Mouse (Mus musculus) midbrain, embryonic 10.5 days (tissue): ENCODE data around the gene Olfr56. TPM values are rescaled to one million over a fixed set of nuclear protein-coding genes. Genes with fewer than 3 reads are reported as not detected.

Experiments
- DNase-seq: peaks from one replicate; pipeline ENCODE4 v3.0.0-alpha.2; 2017; ENCODE audit warnings: low spot score
- H3K27ac ChIP-seq: fragments of 300-500 bp; sonication (generic); replicated peaks from 2 replicates; pipeline ENCODE4 v1.5.1; 2016; ENCODE audit warnings: mild to moderate bottlenecking
- H3K27me3 ChIP-seq: fragments of 300-500 bp; sonication (generic); 2 replicates; pipeline ENCODE4 v1.6.1; 2016; ENCODE audit warnings: low read depth, mild to moderate bottlenecking; ENCODE audit not compliant: poor library complexity, severe bottlenecking
- H3K36me3 ChIP-seq: fragments of 300-500 bp; sonication (generic); 2 replicates; pipeline ENCODE4 v1.6.1; 2016; ENCODE audit warnings: mild to moderate bottlenecking, moderate library complexity
- H3K4me1 ChIP-seq: fragments of 300-500 bp; sonication (generic); 2 replicates; pipeline ENCODE4 v1.6.1; 2016
- H3K4me3 ChIP-seq: fragments of 300-500 bp; sonication (generic); 2 replicates; pipeline ENCODE4 v1.5.1; 2016; ENCODE audit warnings: mild to moderate bottlenecking, moderate library complexity
- H3K9me3 ChIP-seq: fragments of 300-500 bp; sonication (generic); replicated peaks from 2 replicates; pipeline ENCODE4 v1.6.1; 2016; ENCODE audit warnings: mild to moderate bottlenecking
- WGBS: fragments of 180-500 bp; shearing (Covaris S2); methylation state at CpG from one replicate; pipeline ENCODE4 v1.1.7; 2016; 5-methylcytosine and 5-hydroxymethylcytosine counted together
- polyA plus RNA-seq: library from polyadenylated mRNA; unstranded; fragments of >200 nt; fragmentation: Nextera tagmentation; extraction: Ambion mirVana; gene quantifications from 2 replicates; pipeline ENCODE4 v1.2.1, GENCODE M21; 2016

Olfr56 gene
- polyA plus RNA-seq, 1 experiment from 2014 or later: not detected

GRCm38 (mm10) chr11:49088990-49089652 lies 110.4 kb downstream of the Olfr56 start:
- 90% methylated on average over 5 of the region's 5 CpGs for WGBS
- H3K9me3 ChIP-seq: no peaks in the 10 kb centered on the region
- peaks cover 8% of the 10 kb centered on the region for H3K4me1 ChIP-seq
- no peaks in the 10 kb centered on the region for H3K36me3 ChIP-seq
- no peaks in the 10 kb centered on the region for H3K27me3 ChIP-seq
- H3K4me3 ChIP-seq: no peak overlapping the region
- H3K27ac ChIP-seq: no peak overlapping the region
- no peak for DNase-seq

GRCm38 (mm10) chr11:49089735-49090507 lies 111.2 kb downstream of the Olfr56 start:
- H3K36me3 ChIP-seq: no peaks in the 10 kb centered on the region
- DNase-seq: no peak
- H3K27ac ChIP-seq: no peak overlapping the region
- peaks cover 8% of the 10 kb centered on the region for H3K4me1 ChIP-seq
- no peak overlapping the region for H3K4me3 ChIP-seq
- WGBS: 84% methylated on average over 3 of the region's 3 CpGs
- no peaks in the 10 kb centered on the region for H3K9me3 ChIP-seq
- H3K27me3 ChIP-seq: no peaks in the 10 kb centered on the region

GRCm38 (mm10) chr11:49090551-49090950 lies 111.9 kb downstream of the Olfr56 start:
- H3K4me3 ChIP-seq: no peak overlapping the region
- no peak overlapping the region for H3K27ac ChIP-seq
- WGBS: 92% methylated on average over 5 of the region's 5 CpGs
- H3K27me3 ChIP-seq: no peaks in the 10 kb centered on the region
- no peaks in the 10 kb centered on the region for H3K9me3 ChIP-seq
- peaks cover 8% of the 10 kb centered on the region for H3K4me1 ChIP-seq
- no peak for DNase-seq
- no peaks in the 10 kb centered on the region for H3K36me3 ChIP-seq

- Histone ChIP-seq H3K4me1 (peaks cover 8% of the 10 kb centered on the region), H3K9me3 (no peaks in the 10 kb centered on the region), H3K27me3 (no peaks in the 10 kb centered on the region), H3K36me3 (no peaks in the 10 kb centered on the region), H3K4me3 (no peak overlapping the region), H3K27ac (no peak overlapping the region)
- DNase-seq: no peak
- 80% methylated on average over 4 of the region's 4 CpGs for WGBS
These were observed 112.5 kb downstream of the Olfr56 start for GRCm38 (mm10) chr11:49091171-49091570.

- Histone ChIP-seq H3K9me3 (no peaks in the 10 kb centered on the region), H3K4me3 (no peak overlapping the region), H3K27ac (no peak overlapping the region), H3K27me3 (no peaks in the 10 kb centered on the region), H3K4me1 (peaks cover 8% of the 10 kb centered on the region), H3K36me3 (no peaks in the 10 kb centered on the region)
- DNase-seq: no peak
- WGBS: 91% methylated on average over 1 of the region's 1 CpGs
These were observed 113.4 kb downstream of the Olfr56 start for GRCm38 (mm10) chr11:49092053-49092586.

GRCm38 (mm10) chr11:49092786-49093185 lies 114.1 kb downstream of the Olfr56 start:
- Histone ChIP-seq H3K27ac (no peak overlapping the region), H3K4me1 (peaks cover 8% of the 10 kb centered on the region), H3K9me3 (no peaks in the 10 kb centered on the region), H3K4me3 (no peak overlapping the region), H3K27me3 (no peaks in the 10 kb centered on the region), H3K36me3 (no peaks in the 10 kb centered on the region)
- WGBS: 93% methylated on average over 2 of the region's 2 CpGs
- no peak for DNase-seq

GRCm38 (mm10) chr11:49093861-49094660 lies 115.4 kb downstream of the Olfr56 start:
- 91% methylated on average over 6 of the region's 6 CpGs for WGBS
- no peak for DNase-seq
- no peaks in the 10 kb centered on the region for H3K4me1 ChIP-seq
- no peaks in the 10 kb centered on the region for H3K9me3 ChIP-seq
- H3K27ac ChIP-seq: no peak overlapping the region
- no peaks in the 10 kb centered on the region for H3K36me3 ChIP-seq
- H3K27me3 ChIP-seq: no peaks in the 10 kb centered on the region
- H3K4me3 ChIP-seq: no peak overlapping the region

GRCm38 (mm10) chr11:49095367-49095766 lies 116.7 kb downstream of the Olfr56 start:
- Histone ChIP-seq H3K27me3 (no peaks in the 10 kb centered on the region), H3K9me3 (no peaks in the 10 kb centered on the region), H3K4me1 (no peaks in the 10 kb centered on the region), H3K36me3 (no peaks in the 10 kb centered on the region), H3K4me3 (no peak overlapping the region), H3K27ac (no peak overlapping the region)
- WGBS: 81% methylated on average over 4 of the region's 4 CpGs
- DNase-seq: no peak

- H3K4me3 ChIP-seq: no peak overlapping the region
- H3K27ac ChIP-seq: no peak overlapping the region
- no peaks in the 10 kb centered on the region for H3K27me3 ChIP-seq
- no peak for DNase-seq
- peaks cover 6% of the 10 kb centered on the region; the same call in 1 of the 2 replicates for H3K4me1 ChIP-seq
- H3K36me3 ChIP-seq: no peaks in the 10 kb centered on the region
- H3K9me3 ChIP-seq: no peaks in the 10 kb centered on the region
- WGBS: 85% methylated on average over 3 of the region's 3 CpGs
These were observed 121.7 kb downstream of the Olfr56 start for GRCm38 (mm10) chr11:49100409-49100808.

GRCm38 (mm10) chr11:49101500-49101899 lies 122.8 kb downstream of the Olfr56 start:
- Histone ChIP-seq H3K27me3 (no peaks in the 10 kb centered on the region), H3K9me3 (no peaks in the 10 kb centered on the region), H3K4me1 (peaks cover 6% of the 10 kb centered on the region; the same call in 1 of the 2 replicates), H3K4me3 (no peak overlapping the region), H3K36me3 (no peaks in the 10 kb centered on the region), H3K27ac (no peak overlapping the region)
- 61% methylated on average over 5 of the region's 5 CpGs for WGBS
- no peak for DNase-seq

- 22% methylated on average over 8 of the region's 8 CpGs for WGBS
- H3K27ac ChIP-seq: no peak overlapping the region
- no peaks in the 10 kb centered on the region for H3K9me3 ChIP-seq
- no peaks in the 10 kb centered on the region for H3K27me3 ChIP-seq
- H3K4me3 ChIP-seq: no peak overlapping the region
- peaks cover 11% of the 10 kb centered on the region; the same call in 1 of the 2 replicates for H3K4me1 ChIP-seq
- peak; percentile 80 for DNase-seq
- H3K36me3 ChIP-seq: no peaks in the 10 kb centered on the region
These were observed 124.5 kb downstream of the Olfr56 start for GRCm38 (mm10) chr11:49103047-49103693.

GRCm38 (mm10) chr11:49105752-49106151 lies 127.1 kb downstream of the Olfr56 start:
- Histone ChIP-seq H3K9me3 (no peaks in the 10 kb centered on the region), H3K4me1 (peaks cover 12% of the 10 kb centered on the region; the same call in 1 of the 2 replicates), H3K4me3 (no peak overlapping the region), H3K27me3 (no peaks in the 10 kb centered on the region), H3K27ac (no peak overlapping the region), H3K36me3 (no peaks in the 10 kb centered on the region)
- no peak for DNase-seq
- WGBS: 69% methylated on average over 1 of the region's 1 CpGs
